13 mouse cellular contexts compared by ENCODE assay signal in the genomic region with DNA sequence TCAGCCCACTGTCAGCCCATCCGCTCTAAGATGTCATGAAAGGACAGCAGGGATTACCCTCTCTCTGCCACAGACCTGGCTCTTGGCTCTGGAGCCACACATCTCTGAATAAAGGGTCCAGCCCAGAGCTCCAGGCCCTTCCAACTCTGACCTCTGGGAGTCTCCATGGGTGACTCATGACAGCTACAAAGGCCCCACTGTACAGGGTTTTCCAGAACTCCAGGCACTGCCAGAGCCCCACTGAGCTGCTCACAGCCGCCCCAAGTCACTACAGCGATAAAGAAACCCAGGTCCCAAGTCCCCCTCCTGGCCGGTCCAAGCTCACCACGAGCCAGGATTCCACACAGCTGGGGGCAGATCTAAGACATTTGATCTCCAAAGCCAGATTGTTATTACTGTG. TPM values are rescaled to one million over a fixed set of nuclear protein-coding genes. Genes with fewer than 3 reads are reported as not detected.
DNase-seq lines count a peak whose midpoint lies in the region; ATAC-seq and TF ChIP-seq lines count a peak whose summit lies in the region.
"Had no signal": no experiment of that assay in that cellular context is flagged by ENCODE, and none has a peak within 500 bp of the region (broad histone marks: within the 10 kb centered on the region; RNA-seq: fewer than 3 reads in every experiment).

No protein-coding gene starts in this region.

- peak; percentile 44; the same call in 1 of the 2 replicates for ATAC-seq in hindbrain, postnatal 0 days
- ATAC-seq: forebrain, postnatal 0 days had no signal

- no peak overlapping the region for H3K9ac ChIP-seq in hindbrain, postnatal 0 days (replicated peaks; ENCODE audit: low read length)
- H3K9ac ChIP-seq: forebrain, postnatal 0 days; hindbrain, embryonic 15.5 days; neural tube, embryonic 13.5 days had no signal

- peaks cover 95% of the 10 kb centered on the region for H3K4me1 ChIP-seq in embryonic facial prominence, embryonic 10.5 days
- H3K4me1 ChIP-seq in hindbrain, postnatal 0 days (ENCODE audit: insufficient read depth, low read length): peaks cover 26% of the 10 kb centered on the region

- no peak overlapping the region for H3K4me3 ChIP-seq in embryonic facial prominence, embryonic 10.5 days
- no peak overlapping the region for H3K4me3 ChIP-seq in hindbrain, postnatal 0 days (ENCODE audit: low read length)
- H3K4me3 ChIP-seq: hindbrain, embryonic 15.5 days; neural tube, embryonic 13.5 days had no signal

- TF ChIP-seq CTCF in hindbrain, postnatal 0 days (IDR thresholded peaks at IDR 0.05; ENCODE audit: low read depth): no peak

- no peaks in the 10 kb centered on the region for H3K27me3 ChIP-seq in embryonic facial prominence, embryonic 10.5 days (replicated peaks; ENCODE audit: low read depth, poor library complexity, severe bottlenecking)
- H3K27me3 ChIP-seq in hindbrain, postnatal 0 days (ENCODE audit: insufficient read depth, low read length): no peaks in the 10 kb centered on the region
- H3K27me3 ChIP-seq: hindbrain, embryonic 15.5 days; neural tube, embryonic 13.5 days had no signal

- 14% methylated on average over 5 of the region's 5 CpGs for WGBS in embryonic facial prominence, embryonic 10.5 days
- WGBS in hindbrain, postnatal 0 days: 38% methylated on average over 5 of the region's 5 CpGs

- no peak overlapping the region for H3K4me2 ChIP-seq in hindbrain, postnatal 0 days (ENCODE audit: low read depth, low read length)
- H3K4me2 ChIP-seq: hindbrain, embryonic 15.5 days; midbrain, embryonic 11.5 days; neural tube, embryonic 13.5 days had no signal

- H3K36me3 ChIP-seq in embryonic facial prominence, embryonic 10.5 days (replicated peaks): peaks cover 6% of the 10 kb centered on the region
- no peaks in the 10 kb centered on the region for H3K36me3 ChIP-seq in hindbrain, postnatal 0 days (ENCODE audit: insufficient read depth, low read length)
- H3K36me3 ChIP-seq: hindbrain, embryonic 15.5 days; neural tube, embryonic 13.5 days had no signal

- H3K27ac ChIP-seq in embryonic facial prominence, embryonic 10.5 days (replicated peaks): peak overlapping the region; percentile 21; the same call in 1 of the 2 replicates
- H3K27ac ChIP-seq in hindbrain, postnatal 0 days: no peak overlapping the region
- H3K27ac ChIP-seq: hindbrain, embryonic 15.5 days; neural tube, embryonic 13.5 days had no signal

- no peaks in the 10 kb centered on the region for H3K9me3 ChIP-seq in embryonic facial prominence, embryonic 10.5 days
- H3K9me3 ChIP-seq in hindbrain, postnatal 0 days (ENCODE audit: low read length): no peaks in the 10 kb centered on the region
- H3K9me3 ChIP-seq: hindbrain, embryonic 15.5 days; neural tube, embryonic 13.5 days had no signal

- peak; percentile 30 for DNase-seq in kidney, adult 9 months
- DNase-seq in kidney, adult 18-20 months: no peak
- no peak for DNase-seq in embryonic facial prominence, embryonic 10.5 days (ENCODE audit: low spot score)
- DNase-seq in gastrocnemius, postnatal 25 days: peak; percentile 52
- no peak for DNase-seq in hindbrain, postnatal 0 days (ENCODE audit: low spot score)
- no peak for DNase-seq in frontal cortex, adult 2 months (ENCODE audit: extremely low spot score in 1 of 2, low spot score in 1 of 2)
- DNase-seq in embryo, embryonic 10 days (ENCODE audit: low spot score): no peak
- no peak for DNase-seq in thymus, adult 18-20 months
- DNase-seq: forebrain, postnatal 0 days; kidney, postnatal 36 days had no signal

RNA-seq across cellular contexts. Expression of a gene that starts 34.6 kb away (rescaled TPM):
- polyA plus RNA-seq in embryonic facial prominence, embryonic 10.5 days (2016; fragmentation: Nextera tagmentation; extraction: Ambion mirVana): 10.3 and 11.3 TPM in 2 replicates
- 1 to 10 TPM; 2.4 to 4.4 TPM for total RNA-seq in gastrocnemius, postnatal 25 days (2021)
- total RNA-seq in hindbrain, postnatal 0 days (2014; rRNA removed): 38.4 and 44.9 TPM in 2 replicates
- polyA plus RNA-seq in hindbrain, postnatal 0 days (2015; fragmentation: Nextera tagmentation; extraction: Ambion mirVana): 8.2 TPM in 2 replicates
- polyA plus RNA-seq in frontal cortex, adult 2 months (2012; rRNA removed): 18.7 and 19.2 TPM in 2 replicates

RNA-seq across cellular contexts. Expression of a gene that starts 49.8 kb away (rescaled TPM):
- polyA plus RNA-seq in embryonic facial prominence, embryonic 10.5 days (2016; fragmentation: Nextera tagmentation; extraction: Ambion mirVana): 8.8 and 8.9 TPM in 2 replicates
- 1 to 10 TPM in 1 of 2 experiments, under 1 TPM in 1; 0.74 to 1.3 TPM for total RNA-seq in gastrocnemius, postnatal 25 days (2021)
- 29.9 and 30.9 TPM in 2 replicates for total RNA-seq in hindbrain, postnatal 0 days (2014; rRNA removed)
- polyA plus RNA-seq in hindbrain, postnatal 0 days (2015; fragmentation: Nextera tagmentation; extraction: Ambion mirVana): 34.1 and 39.7 TPM in 2 replicates
- polyA plus RNA-seq in frontal cortex, adult 2 months (2012; rRNA removed): 40.8 and 44.4 TPM in 2 replicates

Comparison
In these comparisons a context has a peak if more than half of its experiments do, and no peak if none do; other contexts are left out.
1. DNase-seq: peak in kidney, adult 9 months (single experiment) and gastrocnemius, postnatal 25 days (single experiment); none in kidney, adult 18-20 months (single experiment), embryonic facial prominence, embryonic 10.5 days (single experiment), hindbrain, postnatal 0 days (single experiment), frontal cortex, adult 2 months (0 of 2), embryo, embryonic 10 days (single experiment) and thymus, adult 18-20 months (0 of 2).